Mouse (Mus musculus) 416B (cell line): ENCODE measurements at regions not wholly inside any gene's neighbourhood (a gene's known extent, or its start where the extent isn't known, plus 50 kb on each side); places are given as distances from the start of the nearest gene placed in this dataset.

ENCODE experiments used
- DNase-seq: peaks from one replicate; pipeline ENCODE4 v3.0.0; 2011; ENCODE audit warnings: low read depth

- DNase-seq, result no peak
Measured at GRCm38 (mm10) chr12:58581811-58582572, 312.9 kb upstream of the Clec14a start.

- DNase-seq, result peak; percentile 36
Measured at GRCm38 (mm10) chr12:58569056-58569455, 300.0 kb upstream of the Clec14a start.

GRCm38 (mm10) chr12:58560840-58561239, 291.8 kb upstream of the Clec14a start:
- no peak for DNase-seq

- DNase-seq, result no peak
Measured at GRCm38 (mm10) chr12:58559833-58560232, 290.7 kb upstream of the Clec14a start.

- no peak for DNase-seq
Measured at GRCm38 (mm10) chr12:58557261-58557660, 288.2 kb upstream of the Clec14a start.

GRCm38 (mm10) chr12:58556741-58557140, 287.7 kb upstream of the Clec14a start:
- DNase-seq, result no peak

GRCm38 (mm10) chr12:58556060-58556459, 287.0 kb upstream of the Clec14a start:
- DNase-seq, result no peak

- DNase-seq, result no peak
Measured at GRCm38 (mm10) chr12:58550859-58551761, 282.0 kb upstream of the Clec14a start.

- no peak for DNase-seq
Measured at GRCm38 (mm10) chr12:58545832-58546538, 276.9 kb upstream of the Clec14a start.

- no peak for DNase-seq
Measured at GRCm38 (mm10) chr12:58544862-58545261, 275.8 kb upstream of the Clec14a start.

GRCm38 (mm10) chr12:58538305-58538719, 269.2 kb upstream of the Clec14a start:
- peak; percentile 14 for DNase-seq

- no peak for DNase-seq
Measured at GRCm38 (mm10) chr12:58537833-58538232, 268.7 kb upstream of the Clec14a start.

GRCm38 (mm10) chr12:58536381-58536992, 267.4 kb upstream of the Clec14a start:
- no peak for DNase-seq

GRCm38 (mm10) chr12:58530306-58530705, 261.2 kb upstream of the Clec14a start:
- DNase-seq, result peak; percentile 48

GRCm38 (mm10) chr12:58516800-58517199, 247.7 kb upstream of the Clec14a start:
- no peak for DNase-seq

GRCm38 (mm10) chr12:58513951-58514350, 244.9 kb upstream of the Clec14a start:
- no peak for DNase-seq

- no peak for DNase-seq
Measured at GRCm38 (mm10) chr12:58512645-58513044, 243.6 kb upstream of the Clec14a start.

- no peak for DNase-seq
Measured at GRCm38 (mm10) chr12:58504283-58504682, 235.2 kb upstream of the Clec14a start.

- no peak for DNase-seq
Measured at GRCm38 (mm10) chr12:58474181-58474580, 205.1 kb upstream of the Clec14a start.

- no peak for DNase-seq
Measured at GRCm38 (mm10) chr12:58473511-58473910, 204.4 kb upstream of the Clec14a start.

GRCm38 (mm10) chr12:58460465-58460864, 191.4 kb upstream of the Clec14a start:
- no peak for DNase-seq

- no peak for DNase-seq
Measured at GRCm38 (mm10) chr12:58454828-58455227, 185.7 kb upstream of the Clec14a start.
